Mouse (Mus musculus) kidney, postnatal 0 days (tissue): Measurements from ENCODE around the gene 6430548M08Rik. TPM values are rescaled to one million over a fixed set of nuclear protein-coding genes. Genes with fewer than 3 reads are reported as not detected.

Experiments used
- ATAC-seq: fragments of 200-750 bp; cut with Nextera tagmentation; replicated peaks from 2 replicates; pipeline ENCODE4 v1.8.0; 2017; ENCODE audit warnings: low read depth, moderate number of reproducible peaks, moderate TSS enrichment, moderate library complexity; ENCODE audit not compliant: low FRiP score
- DNase-seq: peaks from one replicate; pipeline ENCODE4 v3.0.0-alpha.2; 2016; ENCODE audit warnings: low spot score
- H3K27ac ChIP-seq: fragments of 300-500 bp; sonication (generic); 2 replicates; pipeline ENCODE4 v1.5.1; 2014; ENCODE audit warnings: mild to moderate bottlenecking
- H3K27me3 ChIP-seq: fragments of 300-500 bp; sonication (generic); 2 replicates; pipeline ENCODE4 v1.6.1; 2014; ENCODE audit warnings: low read length, mixed read lengths; ENCODE audit not compliant: insufficient read depth
- H3K36me3 ChIP-seq: fragments of 300-500 bp; sonication (generic); 2 replicates; pipeline ENCODE4 v1.6.1; 2014; ENCODE audit warnings: low read length, mixed read lengths; ENCODE audit not compliant: insufficient read depth
- H3K4me1 ChIP-seq: fragments of 300-500 bp; sonication (generic); replicated peaks from 2 replicates; pipeline ENCODE4 v1.6.1; 2014; ENCODE audit warnings: antibody characterized with exemption, low read length, mixed read lengths; ENCODE audit not compliant: insufficient read depth
- H3K4me2 ChIP-seq: fragments of 300-500 bp; sonication (generic); 2 replicates; pipeline ENCODE4 v1.6.1; 2014; ENCODE audit warnings: mild to moderate bottlenecking, low read length, moderate library complexity, mixed read lengths
- H3K4me3 ChIP-seq: fragments of 300-500 bp; sonication (generic); replicated peaks from 2 replicates; pipeline ENCODE4 v1.5.1; 2014; ENCODE audit warnings: low read depth, low read length
- H3K9ac ChIP-seq: fragments of 300-500 bp; sonication (generic); 2 replicates; pipeline ENCODE4 v1.6.1; 2014; ENCODE audit warnings: low read depth, low read length
- H3K9me3 ChIP-seq: fragments of 300-500 bp; sonication (generic); replicated peaks from 2 replicates; pipeline ENCODE4 v1.6.1; 2016; ENCODE audit warnings: low read length, inconsistent platforms, mixed read lengths
- CTCF ChIP-seq: IDR thresholded peaks from 2 replicates; pipeline ENCODE4 v1.5.1; 2016; ENCODE audit warnings: antibody characterized with exemption, low read depth, mild to moderate bottlenecking, moderate library complexity
- WGBS: fragments of 180-500 bp; shearing (Covaris S2); extraction: QIAGEN DNeasy Blood & Tissue Kit; methylation state at CpG from one replicate; pipeline ENCODE4 v1.1.7; 2014; 5-methylcytosine and 5-hydroxymethylcytosine counted together
- polyA plus RNA-seq: library from polyadenylated mRNA; unstranded; fragments of >200 nt; fragmentation: Nextera tagmentation; extraction: Ambion mirVana; gene quantifications from 2 replicates; pipeline ENCODE4 v1.2.1, GENCODE M21; 2015

Gene 6430548M08Rik
- polyA plus RNA-seq, 1 experiment from 2014 or later: 6.9 TPM

DNA sequence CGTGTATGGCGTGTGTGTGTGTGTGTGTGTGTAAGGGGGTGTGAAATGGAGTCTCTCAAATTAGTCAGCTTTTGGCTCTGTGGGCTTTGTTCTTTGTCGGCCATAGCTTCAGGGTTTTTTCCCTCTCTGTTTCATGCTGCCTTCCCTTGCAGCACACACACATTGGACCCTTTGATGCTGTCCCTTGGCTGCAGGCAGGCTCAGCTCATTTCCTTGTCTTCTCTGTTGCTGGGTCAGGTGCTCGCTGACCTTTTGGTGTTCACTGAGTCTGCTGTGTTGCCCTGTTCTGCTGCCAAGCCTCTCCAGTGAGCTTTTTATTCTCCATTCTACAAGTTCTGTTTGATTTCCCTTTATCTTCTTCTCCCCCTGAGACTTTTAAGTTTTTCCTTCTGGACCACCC is 15.6 kb downstream of the 6430548M08Rik start:
- DNase-seq (no peak), ATAC-seq (no peak)
- H3K9ac ChIP-seq: no peak overlapping the region
- H3K4me3 ChIP-seq: no peak overlapping the region
- no peak overlapping the region for H3K4me2 ChIP-seq
- 61% methylated on average over 4 of the region's 4 CpGs for WGBS
- no peak overlapping the region for H3K27ac ChIP-seq
- H3K4me1 ChIP-seq: 0 out of 2 replicates have a peak, but pooled peaks cover 3% of the 10 kb centered on the region
- no peak for TF ChIP-seq CTCF
- H3K9me3 ChIP-seq: no peaks in the 10 kb centered on the region
- H3K27me3 ChIP-seq: no peaks in the 10 kb centered on the region
- no peaks in the 10 kb centered on the region for H3K36me3 ChIP-seq

DNA sequence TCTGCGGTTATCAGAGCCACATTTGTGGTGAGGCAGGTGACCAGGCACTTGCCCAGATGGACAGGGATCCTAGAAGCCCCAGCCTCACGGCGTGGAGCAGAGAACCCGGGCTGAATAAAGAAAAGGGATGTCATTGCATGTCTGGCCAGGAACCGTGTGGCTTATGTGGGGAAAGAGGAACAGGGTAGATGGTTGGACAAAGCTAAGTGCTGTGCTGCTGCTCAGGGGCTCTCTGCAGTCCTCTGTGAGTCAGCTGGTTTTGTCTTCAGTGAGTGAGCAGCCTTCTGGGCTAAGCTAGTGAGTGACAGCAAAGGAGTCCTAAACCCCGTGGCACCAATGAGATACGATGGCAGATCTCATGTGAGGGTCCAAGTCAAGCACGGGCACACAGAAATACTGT is 17.2 kb downstream of the 6430548M08Rik start:
- Histone ChIP-seq H3K4me3 (no peak overlapping the region), H3K4me1 (no peaks in the 10 kb centered on the region), H3K4me2 (no peak overlapping the region), H3K36me3 (no peaks in the 10 kb centered on the region), H3K27me3 (no peaks in the 10 kb centered on the region), H3K9me3 (no peaks in the 10 kb centered on the region), H3K27ac (no peak overlapping the region), H3K9ac (no peak overlapping the region)
- no peak for TF ChIP-seq CTCF
- DNase-seq (no peak), ATAC-seq (no peak)
- 82% methylated on average over 8 of the region's 8 CpGs for WGBS

DNA sequence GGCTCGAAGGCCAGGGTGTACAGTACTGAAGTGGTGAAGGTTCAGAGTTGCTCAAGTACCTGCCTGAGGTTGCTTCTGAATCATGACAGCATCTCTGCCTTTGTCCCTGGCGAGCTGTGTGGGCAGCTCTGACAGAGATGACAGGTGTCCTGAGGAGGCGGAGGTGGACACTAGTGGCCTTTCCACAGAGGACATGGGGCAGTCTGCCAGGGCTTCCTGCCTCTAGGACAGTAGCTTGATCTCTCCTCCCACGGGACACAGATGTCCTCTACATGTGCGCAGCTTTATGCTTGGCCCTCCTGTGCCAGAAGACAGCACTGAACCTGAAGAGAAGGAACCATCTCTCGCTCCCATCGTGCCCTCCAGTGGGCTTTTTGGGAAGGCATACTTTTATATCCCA is 19.2 kb downstream of the 6430548M08Rik start:
- H3K27me3 ChIP-seq: no peaks in the 10 kb centered on the region
- DNase-seq (no peak), ATAC-seq (no peak)
- no peak overlapping the region for H3K27ac ChIP-seq
- no peaks in the 10 kb centered on the region for H3K9me3 ChIP-seq
- H3K4me3 ChIP-seq: no peak overlapping the region
- H3K36me3 ChIP-seq: no peaks in the 10 kb centered on the region
- peak; percentile 25; the same call in 1 of the 2 replicates for TF ChIP-seq CTCF
- H3K9ac ChIP-seq: no peak overlapping the region
- H3K4me2 ChIP-seq: no peak overlapping the region
- H3K4me1 ChIP-seq: no peaks in the 10 kb centered on the region
- WGBS: 77% methylated on average over 7 of the region's 7 CpGs

DNA sequence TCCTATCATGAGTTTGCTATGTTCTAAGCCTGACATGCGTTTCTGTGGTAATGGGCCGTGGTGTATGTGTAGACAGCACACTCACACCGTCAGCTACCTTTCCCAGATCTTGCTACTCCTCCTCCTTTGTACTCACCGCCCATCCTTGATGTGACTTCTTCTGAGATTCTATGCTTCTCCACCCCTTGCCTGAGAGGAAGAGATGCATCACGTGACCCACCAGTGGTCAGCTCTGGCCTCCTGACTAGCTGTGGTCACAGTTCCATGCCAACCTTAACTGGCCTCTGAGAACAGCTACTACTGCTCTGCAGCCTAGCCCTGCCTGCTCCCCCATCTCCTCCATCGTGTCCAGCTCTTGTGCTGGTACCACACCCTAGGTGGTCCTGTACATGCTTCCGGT is 21.7 kb downstream of the 6430548M08Rik start:
- no peak overlapping the region for H3K4me3 ChIP-seq
- DNase-seq (no peak), ATAC-seq (no peak)
- H3K27me3 ChIP-seq: no peaks in the 10 kb centered on the region
- WGBS: 89% methylated on average over 7 of the region's 7 CpGs
- TF ChIP-seq CTCF: no peak
- H3K9ac ChIP-seq: no peak overlapping the region
- H3K4me1 ChIP-seq: no peaks in the 10 kb centered on the region
- H3K4me2 ChIP-seq: no peak overlapping the region
- H3K36me3 ChIP-seq: no peaks in the 10 kb centered on the region
- no peaks in the 10 kb centered on the region for H3K9me3 ChIP-seq
- no peak overlapping the region for H3K27ac ChIP-seq

DNA sequence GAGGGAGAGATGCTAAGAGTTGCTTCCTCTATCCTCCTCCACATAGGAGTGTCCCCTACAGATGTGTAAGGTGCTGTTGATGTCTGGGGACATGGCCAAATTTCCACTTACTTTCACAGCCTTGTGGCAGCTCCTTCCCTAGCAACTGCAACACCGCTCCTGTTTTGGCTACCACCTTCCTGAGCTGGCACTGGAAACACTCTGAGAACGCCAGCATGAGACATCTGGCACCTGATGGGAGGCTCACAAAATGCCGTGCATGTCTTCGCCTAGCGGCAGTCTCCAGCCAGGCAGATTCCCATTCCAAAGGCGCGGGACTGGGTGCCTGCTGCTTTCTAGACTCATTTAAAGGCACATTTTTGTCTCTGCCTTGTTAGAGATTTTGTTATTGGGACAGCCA is 22.7 kb downstream of the 6430548M08Rik start:
- WGBS: 65% methylated on average over 7 of the region's 7 CpGs
- H3K27ac ChIP-seq: no peak overlapping the region
- TF ChIP-seq CTCF: no peak
- no peak overlapping the region for H3K4me2 ChIP-seq
- DNase-seq: no peak
- H3K9me3 ChIP-seq: no peaks in the 10 kb centered on the region
- H3K9ac ChIP-seq: no peak overlapping the region
- no peak for ATAC-seq
- H3K4me1 ChIP-seq: no peaks in the 10 kb centered on the region
- H3K36me3 ChIP-seq: no peaks in the 10 kb centered on the region
- no peaks in the 10 kb centered on the region for H3K27me3 ChIP-seq
- H3K4me3 ChIP-seq: no peak overlapping the region

DNA sequence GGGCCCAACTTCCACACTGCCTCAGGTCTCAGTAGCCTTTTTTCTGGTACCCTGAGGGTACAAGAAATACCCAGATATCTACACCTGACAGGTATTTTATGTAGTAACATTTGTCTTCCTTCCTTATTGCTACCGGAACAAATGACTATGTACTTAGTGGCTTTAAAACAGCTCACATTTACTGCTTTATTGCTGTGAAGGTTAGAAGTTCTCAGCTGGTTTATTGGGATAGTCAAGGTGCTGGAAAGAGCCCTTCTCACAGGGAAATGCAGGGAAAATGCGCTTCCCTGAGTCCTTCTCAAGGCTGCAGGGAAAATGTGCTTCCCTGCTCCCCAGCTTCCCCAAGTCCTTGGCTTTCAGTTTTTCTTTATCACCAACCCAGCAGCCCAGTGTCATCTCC is 25.0 kb downstream of the 6430548M08Rik start:
- no peak for ATAC-seq

DNA sequence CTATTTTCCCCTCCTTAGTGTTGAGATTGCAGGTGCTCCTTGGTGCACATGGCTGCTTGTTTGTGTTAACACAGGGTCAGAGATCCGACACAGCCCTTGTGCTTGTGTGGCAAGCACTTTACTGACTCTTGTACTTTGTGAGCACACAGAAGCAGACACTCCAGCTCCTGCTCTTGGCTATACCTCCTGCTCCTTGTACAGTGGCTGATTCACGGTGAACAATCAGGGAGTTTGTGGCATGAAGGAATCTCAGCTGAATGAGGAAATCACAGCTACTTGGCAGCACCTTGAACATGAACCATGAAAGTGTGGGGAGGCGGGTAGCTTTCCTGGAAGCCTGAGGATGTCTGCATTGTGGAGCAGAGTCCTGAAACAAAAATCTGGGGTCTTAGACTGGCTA is 26.8 kb downstream of the 6430548M08Rik start:
- no peak overlapping the region for H3K4me3 ChIP-seq
- H3K9ac ChIP-seq: no peak overlapping the region
- ATAC-seq: no peak
- no peak overlapping the region for H3K4me2 ChIP-seq
- WGBS: 46% methylated on average over 3 of the region's 3 CpGs
- no peaks in the 10 kb centered on the region for H3K27me3 ChIP-seq
- TF ChIP-seq CTCF: no peak
- H3K9me3 ChIP-seq: no peaks in the 10 kb centered on the region
- no peak overlapping the region for H3K27ac ChIP-seq
- no peaks in the 10 kb centered on the region for H3K4me1 ChIP-seq
- no peak for DNase-seq
- H3K36me3 ChIP-seq: no peaks in the 10 kb centered on the region

More for the DNA sequence above, 25.0 kb downstream of the 6430548M08Rik start:
- no peak overlapping the region for H3K4me3 ChIP-seq
- H3K4me1 ChIP-seq: no peaks in the 10 kb centered on the region
- H3K27me3 ChIP-seq: no peaks in the 10 kb centered on the region
- no peak for TF ChIP-seq CTCF
- DNase-seq: no peak
- H3K4me2 ChIP-seq: no peak overlapping the region
- H3K27ac ChIP-seq: no peak overlapping the region
- WGBS: 64% methylated on average over 2 of the region's 2 CpGs
- H3K9me3 ChIP-seq: no peaks in the 10 kb centered on the region
- H3K36me3 ChIP-seq: no peaks in the 10 kb centered on the region
- no peak overlapping the region for H3K9ac ChIP-seq
